Mouse (Mus musculus): ENCODE data around the gene Vmn1r74. TPM values are rescaled to one million over a fixed set of nuclear protein-coding genes. Genes with fewer than 3 reads are reported as not detected.
"Not testable (repeated sequence)": the region's sequence is repeated elsewhere in the genome, so short reads cannot be mapped to it uniquely, and the experiment has no call there.

The Vmn1r74 gene
- not detected in 2 replicates for polyA plus RNA-seq (2012; ENCODE audit: insufficient read depth, low replicate concordance)

DNA sequence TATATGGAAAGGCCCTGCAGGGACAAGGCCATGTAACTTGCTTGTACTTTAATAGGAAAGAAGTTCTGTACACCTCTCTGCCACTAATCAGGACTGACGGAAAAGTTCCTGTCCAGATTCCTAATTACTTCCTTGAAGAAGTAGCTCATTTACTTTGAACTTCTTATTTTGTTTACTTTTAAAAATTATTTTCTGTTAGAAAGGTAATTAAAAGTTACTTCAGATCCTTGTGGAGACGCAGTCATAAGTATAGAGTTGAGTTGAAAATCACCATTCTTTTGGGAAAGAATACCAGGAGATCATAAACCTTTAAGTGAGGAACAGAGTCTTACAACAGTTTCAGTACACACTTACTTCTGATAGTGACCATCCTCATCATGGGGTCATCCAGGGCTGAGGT is at the start of gene Vmn1r74:
TSS of gene Vmn1r74 (plus strand) at position 301 of the 400 bp plus-strand sequence.
- no peak for TF ChIP-seq GATA1 (IDR thresholded peaks at IDR 0.05; ENCODE audit: borderline replicate concordance, low read length)
- no peak for TF ChIP-seq FLI1 (IDR thresholded peaks at IDR 0.05; ENCODE audit: low read length)
- Histone ChIP-seq H3K4me1 (no peaks in the 10 kb centered on the region), H3K4me3 (replicated peaks) (no peak within 1 kb of the TSS), H3K36me3 (replicated peaks; ENCODE audit: low read length) (no peaks in the 10 kb centered on the region), H3K27me3 (replicated peaks) (no peaks in the 10 kb centered on the region), H3K9me3 (peaks cover 8% of the 10 kb centered on the region)

DNA sequence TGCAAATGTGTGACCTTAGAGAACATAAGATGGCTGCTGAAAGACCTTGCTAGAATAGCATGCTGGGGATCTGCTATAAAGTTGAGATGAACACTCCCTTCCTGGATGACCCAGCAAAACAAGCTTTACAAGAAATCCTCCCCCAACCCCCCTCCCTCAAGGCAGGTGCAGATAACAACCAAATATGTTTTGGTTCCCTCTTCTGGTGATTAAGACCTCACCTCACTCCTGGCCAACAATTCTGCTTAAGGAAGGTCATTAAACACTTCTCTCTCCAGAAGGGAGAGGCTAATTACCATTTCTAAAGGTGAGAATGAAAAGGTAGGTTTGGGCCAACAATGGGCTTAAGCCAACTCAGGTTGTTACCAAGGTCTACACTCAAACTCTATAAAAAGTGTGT is 20.0 kb upstream of the Vmn1r74 start:
- H3K36me3 ChIP-seq (replicated peaks; ENCODE audit: low read length), result no peaks in the 10 kb centered on the region
- TF ChIP-seq GATA1 (IDR thresholded peaks at IDR 0.05; ENCODE audit: borderline replicate concordance, low read length), result no peak
- TF ChIP-seq FLI1 (IDR thresholded peaks at IDR 0.05; ENCODE audit: low read length), result no peak
- no peak overlapping the region for H3K4me3 ChIP-seq (replicated peaks)
- H3K9me3 ChIP-seq, result peaks cover 12% of the 10 kb centered on the region
- no peaks in the 10 kb centered on the region for H3K4me1 ChIP-seq
- no peaks in the 10 kb centered on the region for H3K27me3 ChIP-seq (replicated peaks)

- no peak for TF ChIP-seq FLI1 (IDR thresholded peaks at IDR 0.05; ENCODE audit: low read length)
- TF ChIP-seq GATA1 (IDR thresholded peaks at IDR 0.05; ENCODE audit: borderline replicate concordance, low read length), result no peak
- Histone ChIP-seq H3K36me3 (replicated peaks; ENCODE audit: low read length) (no peaks in the 10 kb centered on the region), H3K9me3 (peaks cover 29% of the 10 kb centered on the region), H3K4me1 (no peaks in the 10 kb centered on the region), H3K27me3 (replicated peaks) (no peaks in the 10 kb centered on the region), H3K4me3 (replicated peaks) (no peak overlapping the region)
Measured at GRCm38 (mm10) chr7:11822166-11822565, 11.6 kb upstream of the Vmn1r74 start.

DNA sequence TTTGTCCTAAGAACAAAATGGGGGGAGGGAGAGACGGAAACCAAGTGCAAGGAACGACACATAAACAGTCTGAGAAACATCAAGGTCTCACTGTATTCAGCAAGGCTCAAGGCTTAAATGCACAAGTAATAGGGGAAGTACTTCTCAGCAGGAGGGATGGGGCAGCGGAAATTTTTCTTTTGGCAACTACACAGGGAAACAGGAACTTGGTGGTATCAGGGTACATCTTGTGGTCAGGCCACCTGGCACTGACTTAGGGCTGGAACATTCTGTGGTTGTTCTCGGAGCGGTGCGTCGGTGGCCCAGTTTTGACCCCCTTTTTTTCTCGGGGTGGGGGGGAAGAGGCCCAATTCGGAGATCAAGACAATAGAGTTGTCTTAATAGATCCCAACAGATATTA is 10.5 kb upstream of the Vmn1r74 start:
- not testable (repeated sequence) for H3K36me3 ChIP-seq (replicated peaks; ENCODE audit: low read length); H3K4me3 ChIP-seq (replicated peaks); H3K4me1 ChIP-seq; H3K27me3 ChIP-seq (replicated peaks)
- H3K9me3 ChIP-seq, result peaks cover 29% of the 10 kb centered on the region

- H3K36me3 ChIP-seq (replicated peaks; ENCODE audit: low read length), result no peaks in the 10 kb centered on the region
- no peaks in the 10 kb centered on the region for H3K27me3 ChIP-seq (replicated peaks)
- H3K4me1 ChIP-seq, result no peaks in the 10 kb centered on the region
- TF ChIP-seq FLI1 (IDR thresholded peaks at IDR 0.05; ENCODE audit: low read length), result no peak
- TF ChIP-seq GATA1 (IDR thresholded peaks at IDR 0.05; ENCODE audit: borderline replicate concordance, low read length), result no peak
- no peak within 1 kb of the TSS for H3K4me3 ChIP-seq (replicated peaks)
- peaks cover 5% of the 10 kb centered on the region; the same call in 1 of the 2 replicates for H3K9me3 ChIP-seq
Measured at GRCm38 (mm10) chr7:11874330-11874729, 40.5 kb downstream of the Vmn1r74 start, which contains the start of gene Vmn1r75. TSS of gene Vmn1r75 (plus strand) at chr7:11874630.

Other genes with a start within 250 kb of the Vmn1r74 start
- not detected in 2 replicates for gene Zscan4-ps3, start 224.7 kb upstream of the Vmn1r74 start, polyA plus RNA-seq (2012; ENCODE audit: insufficient read depth, low replicate concordance)
- gene Vmn1r72, start 153.8 kb upstream of the Vmn1r74 start, polyA plus RNA-seq (2012; ENCODE audit: insufficient read depth, low replicate concordance), result not detected in 2 replicates
- gene Vmn1r73, start 103.7 kb upstream of the Vmn1r74 start, polyA plus RNA-seq (2012; ENCODE audit: insufficient read depth, low replicate concordance), result 0.03 TPM in 1 of 2 replicates, not detected in the other
- gene Vmn1r75, start 40.6 kb downstream of the Vmn1r74 start, polyA plus RNA-seq (2012; ENCODE audit: insufficient read depth, low replicate concordance), result not detected in 2 replicates
- gene Vmn1r76, start 104.2 kb downstream of the Vmn1r74 start, polyA plus RNA-seq (2012; ENCODE audit: insufficient read depth, low replicate concordance), result 0.32 TPM in 1 of 2 replicates, not detected in the other
- gene Vmn1r77, start 202.8 kb downstream of the Vmn1r74 start, polyA plus RNA-seq (2012; ENCODE audit: insufficient read depth, low replicate concordance), result 0.47 TPM in 1 of 2 replicates, not detected in the other